Mouse (Mus musculus) limb, embryonic 11.5 days (tissue): ENCODE results near the gene Acot7. TPM values are rescaled to one million over a fixed set of nuclear protein-coding genes. Genes with fewer than 3 reads are reported as not detected.

Experiments
- polyA plus RNA-seq: library from polyadenylated mRNA; unstranded; fragments of >200 nt; fragmentation: Nextera tagmentation; extraction: Ambion mirVana; gene quantifications from 2 replicates; pipeline ENCODE4 v1.2.1, GENCODE M21; 2014

Gene Acot7
- polyA plus RNA-seq, 1 experiment from 2014 or later, result 33.3 TPM

Other genes with a start within 250 kb of the Acot7 start
- 90.9 and 93.2 TPM in 2 replicates for gene Dnajc11, start 244.4 kb upstream of the Acot7 start, polyA plus RNA-seq
- 27.3 and 29.5 TPM in 2 replicates for gene Thap3, start 189.1 kb upstream of the Acot7 start, polyA plus RNA-seq
- 28.6 and 29.4 TPM in 2 replicates for gene Phf13, start 181.9 kb upstream of the Acot7 start, polyA plus RNA-seq
- gene Klhl21, start 169.3 kb upstream of the Acot7 start, polyA plus RNA-seq, result 4.7 and 6.4 TPM in 2 replicates
- gene Zbtb48, start 150.5 kb upstream of the Acot7 start, polyA plus RNA-seq, result 21.0 and 23.9 TPM in 2 replicates
- gene Tas1r1, start 139.6 kb upstream of the Acot7 start, polyA plus RNA-seq, result 0.40 and 0.75 TPM in 2 replicates
- gene Nol9, start 138.8 kb upstream of the Acot7 start, polyA plus RNA-seq, result 38.1 and 40.3 TPM in 2 replicates
- gene Plekhg5, start 105.6 kb upstream of the Acot7 start, polyA plus RNA-seq, result 8.8 and 8.9 TPM in 2 replicates
- gene Tnfrsf25, start 62.2 kb upstream of the Acot7 start, polyA plus RNA-seq, result 0.38 and 0.79 TPM in 2 replicates
- gene Espn, start 25.8 kb upstream of the Acot7 start, polyA plus RNA-seq, result 1.6 and 1.9 TPM in 2 replicates
- gene Hes2, start 19.3 kb upstream of the Acot7 start, polyA plus RNA-seq, result not detected in 2 replicates
- 3.3 and 3.4 TPM in 2 replicates for gene Gpr153, start 96.1 kb downstream of the Acot7 start, polyA plus RNA-seq
- gene Hes3, start 113.5 kb downstream of the Acot7 start, polyA plus RNA-seq, result not detected in 2 replicates
- 28.3 and 29.9 TPM in 2 replicates for gene Icmt, start 119.1 kb downstream of the Acot7 start, polyA plus RNA-seq
- 0.19 and 0.92 TPM in 2 replicates for gene Rnf207, start 140.9 kb downstream of the Acot7 start, polyA plus RNA-seq
- 453 and 467 TPM in 2 replicates for gene Rpl22, start 147.6 kb downstream of the Acot7 start, polyA plus RNA-seq
- gene Chd5, start 160.5 kb downstream of the Acot7 start, polyA plus RNA-seq, result 0.05 TPM in 1 of 2 replicates, not detected in the other